Mouse (Mus musculus) lung, adult 2 months (tissue): ENCODE results near the gene Myl9.

Experiments used
- CTCF ChIP-seq: fragments of 200-500 bp; IDR thresholded peaks from 2 replicates; pipeline ENCODE4 v1.5.1; 2011; ENCODE audit warnings: mild to moderate bottlenecking, low read length, control low read depth; ENCODE audit not compliant: insufficient read depth
- POLR2A ChIP-seq: fragments of 200-500 bp; IDR thresholded peaks from 2 replicates; pipeline ENCODE4 v1.6.1; 2011; ENCODE audit warnings: low read depth, mild to moderate bottlenecking, control low read depth, low read length, borderline replicate concordance; ENCODE audit errors: extremely low read depth

GRCm38 (mm10) chr2:156787776-156788105 is 12.5 kb downstream of the Myl9 start:
- peak; percentile 28; the same call in 1 of the 2 replicates for TF ChIP-seq CTCF
- no peak for TF ChIP-seq POLR2A
